Mouse (Mus musculus) ovary, postnatal 36 days (tissue): Measurements from ENCODE around the gene Tram1l1.
"Not testable (repeated sequence)": the region's sequence is repeated elsewhere in the genome, so short reads cannot be mapped to it uniquely, and the experiment has no call there.

Experiments used
- DNase-seq: peaks from one replicate; pipeline ENCODE4 v3.0.0; 2022; ENCODE audit warnings: low spot score, mixed read lengths

Tram1l1 gene

GRCm38 (mm10) chr3:124320821-124321576 lies at the start of gene Tram1l1:
Tram1l1 (plus strand) TSS chr3:124320855.
- peak; percentile 56 for DNase-seq

- DNase-seq: no peak
These were observed 49.4 kb upstream of the Tram1l1 start for GRCm38 (mm10) chr3:124271229-124271628.

GRCm38 (mm10) chr3:124271668-124272067 lies 49.0 kb upstream of the Tram1l1 start:
- no peak for DNase-seq

DNA sequence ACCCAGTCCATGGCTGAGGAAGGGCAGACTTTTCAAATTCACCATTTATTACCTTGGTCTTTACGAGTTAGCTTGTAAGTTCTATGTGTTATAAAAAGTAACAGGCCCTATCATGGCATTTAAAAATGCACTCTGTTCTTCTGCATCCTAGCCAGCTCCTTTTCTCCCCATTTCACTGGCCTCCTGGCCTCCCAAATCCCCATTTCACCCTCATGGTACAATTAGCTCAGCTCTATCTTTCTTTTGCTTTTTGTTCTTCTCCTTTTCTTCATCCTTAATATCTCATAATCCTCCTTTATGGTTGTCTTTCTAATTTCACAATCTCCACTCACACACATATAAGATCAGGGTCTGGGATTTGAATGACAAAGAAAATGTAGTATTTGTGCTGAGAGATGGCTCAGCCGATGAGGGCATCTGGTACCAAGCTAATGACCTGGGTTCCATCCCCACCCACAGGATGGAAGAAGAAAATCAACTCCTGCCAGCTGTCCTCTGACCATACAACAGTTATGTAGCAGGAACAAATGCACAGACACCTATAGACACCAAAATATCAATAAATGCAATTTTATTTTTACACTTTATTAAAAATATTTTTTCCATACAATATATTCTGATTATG lies 48.1 kb upstream of the Tram1l1 start:
- DNase-seq: no peak

GRCm38 (mm10) chr3:124274928-124275609 lies 45.6 kb upstream of the Tram1l1 start:
- peak; percentile 16 for DNase-seq

- not testable (repeated sequence) for DNase-seq
These were observed 31.7 kb upstream of the Tram1l1 start for GRCm38 (mm10) chr3:124288936-124289335.

DNA sequence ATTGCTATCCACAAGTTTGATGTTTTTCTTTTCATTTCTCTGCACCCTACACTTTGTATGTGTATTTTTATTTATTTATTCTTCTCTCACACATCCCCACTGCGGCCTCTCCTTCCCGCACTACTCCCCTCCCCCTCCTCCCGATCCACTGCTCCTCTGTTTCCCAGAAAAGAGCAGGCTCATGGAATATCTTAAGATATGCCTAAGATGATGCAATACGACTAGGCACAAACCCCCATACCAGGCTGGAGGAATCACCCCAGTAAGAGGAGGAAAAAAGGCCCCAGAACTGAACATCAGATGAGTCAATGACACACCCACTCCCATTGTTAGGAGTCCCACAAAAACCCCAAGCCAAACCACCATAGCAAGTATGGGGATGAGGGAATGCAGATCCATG lies 1.4 kb upstream of the Tram1l1 start:
- DNase-seq: no peak

- no peak for DNase-seq
These were observed 257 bp upstream of the Tram1l1 start for GRCm38 (mm10) chr3:124320398-124320797.

GRCm38 (mm10) chr3:124346445-124346844 lies 25.8 kb downstream of the Tram1l1 start:
- no peak for DNase-seq

GRCm38 (mm10) chr3:124357533-124357932 lies 36.9 kb downstream of the Tram1l1 start:
- DNase-seq: no peak

DNA sequence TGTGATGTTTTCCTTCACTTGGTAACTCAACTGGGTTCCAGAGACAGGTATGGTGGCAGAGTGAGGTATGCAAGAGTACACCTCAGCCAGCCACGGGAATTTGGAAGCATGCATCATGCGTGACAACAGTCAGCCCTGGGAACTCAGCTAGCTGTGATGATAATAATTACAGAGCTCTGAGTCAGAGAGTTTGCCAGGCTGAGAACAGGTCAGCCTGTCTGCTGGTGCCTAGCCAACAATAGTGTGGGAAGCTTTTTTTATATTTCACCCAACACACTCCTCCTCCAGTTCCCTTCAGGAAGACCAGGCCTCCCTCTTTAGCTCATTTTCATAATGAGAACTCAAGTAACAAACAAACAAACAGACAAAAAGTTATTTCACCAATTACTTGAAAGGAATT lies 51.4 kb downstream of the Tram1l1 start:
- DNase-seq: no peak
